Mouse (Mus musculus) small intestine, adult 2 months (tissue): Measurements from ENCODE around the gene Pidd1.

ENCODE experiments used
- CTCF ChIP-seq: fragments of 200-500 bp; IDR thresholded peaks from 2 replicates; pipeline ENCODE4 v1.5.1; 2012; ENCODE audit warnings: low read depth, mild to moderate bottlenecking, control low read depth, inconsistent platforms, low read length, moderate library complexity, mixed read lengths; ENCODE audit not compliant: insufficient replicate concordance, insufficient read length; ENCODE audit errors: extremely low read depth
- POLR2A ChIP-seq: fragments of 200-500 bp; IDR thresholded peaks from 2 replicates; pipeline ENCODE4 v1.6.1; 2012; ENCODE audit warnings: low read depth, mild to moderate bottlenecking, control low read depth, inconsistent platforms, low read length, moderate library complexity

DNA sequence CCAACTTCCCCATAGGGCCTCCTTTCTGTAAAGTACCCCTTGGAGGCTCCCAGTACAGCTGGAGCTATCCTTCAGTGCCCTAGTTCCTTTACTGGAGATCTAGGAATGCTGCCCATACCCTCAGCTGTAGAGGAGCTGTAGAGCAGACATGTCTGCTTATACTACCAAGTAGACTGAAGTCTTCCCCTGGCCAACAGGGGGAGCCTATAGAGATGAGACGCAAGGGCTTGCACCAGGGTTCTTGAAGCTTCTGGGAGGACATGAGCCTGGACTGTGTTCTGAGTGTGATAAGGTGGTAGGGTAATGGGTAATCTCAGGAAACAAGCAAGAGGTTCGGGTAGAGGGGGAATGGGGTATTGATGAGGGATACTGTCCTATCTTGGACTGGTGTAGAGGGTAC, 47.3 kb upstream of the Pidd1 start:
- TF ChIP-seq POLR2A = no peak
- peak; percentile 45; the same call in 1 of the 2 replicates for TF ChIP-seq CTCF
